Mouse (Mus musculus): ENCODE measurements around the gene Prim1.

Gene Prim1

GRCm38 (mm10) chr10:128015068-128015934, at the start of gene Prim1:
Gene Prim1, plus strand, starts transcription at chr10:128015168.
- DNase-seq (ENCODE audit: low spot score): peak; percentile 76

DNA sequence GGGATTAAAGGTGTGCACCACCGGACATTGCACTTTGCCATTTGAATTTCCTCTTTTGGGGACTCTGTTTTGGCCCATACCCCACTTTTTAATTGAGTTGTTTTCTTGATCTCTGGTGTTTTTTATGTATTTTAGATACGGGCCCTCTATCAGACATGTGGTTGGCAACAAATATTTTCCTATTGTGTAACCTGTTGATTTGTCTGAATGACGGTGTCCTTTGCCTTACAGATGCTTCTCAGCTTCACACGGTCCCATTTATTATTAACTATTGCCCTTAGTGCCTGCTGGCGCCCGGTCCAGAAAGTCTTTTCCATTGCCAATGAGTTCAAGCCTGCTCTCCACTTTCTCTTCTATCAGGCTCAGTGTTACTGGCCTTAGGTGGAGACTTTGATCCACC, 48.5 kb upstream of the Prim1 start:
- no peak for DNase-seq (ENCODE audit: low spot score)

- DNase-seq (ENCODE audit: low spot score): no peak
Observed at GRCm38 (mm10) chr10:127969820-127970219, 45.1 kb upstream of the Prim1 start.

GRCm38 (mm10) chr10:127970359-127970831, 44.6 kb upstream of the Prim1 start:
- DNase-seq (ENCODE audit: low spot score): no peak

DNA sequence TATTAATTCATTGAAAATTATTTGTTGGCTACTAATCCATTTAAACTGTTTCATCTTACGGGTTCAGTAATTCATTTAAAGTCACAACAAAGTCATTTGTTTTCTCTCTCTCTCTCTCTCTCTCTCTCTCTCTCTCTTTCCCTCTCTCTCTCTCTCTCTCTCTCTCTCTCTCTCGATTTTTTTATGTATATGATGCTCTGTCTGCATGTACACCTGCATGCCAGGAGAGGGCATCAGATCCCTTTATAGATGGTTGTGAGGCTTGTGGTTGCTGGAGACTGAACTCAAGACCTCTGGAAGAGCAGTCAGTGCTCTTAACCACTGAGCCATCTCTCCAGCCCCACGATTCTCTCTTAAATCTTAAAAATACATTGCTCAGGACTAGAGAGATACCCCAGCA, 43.8 kb upstream of the Prim1 start:
- no peak for DNase-seq (ENCODE audit: low spot score)

- DNase-seq (ENCODE audit: low spot score): no peak
Observed at GRCm38 (mm10) chr10:127974062-127974461, 40.9 kb upstream of the Prim1 start.

GRCm38 (mm10) chr10:127975503-127975902, 39.5 kb upstream of the Prim1 start:
- no peak for DNase-seq (ENCODE audit: low spot score)

DNA sequence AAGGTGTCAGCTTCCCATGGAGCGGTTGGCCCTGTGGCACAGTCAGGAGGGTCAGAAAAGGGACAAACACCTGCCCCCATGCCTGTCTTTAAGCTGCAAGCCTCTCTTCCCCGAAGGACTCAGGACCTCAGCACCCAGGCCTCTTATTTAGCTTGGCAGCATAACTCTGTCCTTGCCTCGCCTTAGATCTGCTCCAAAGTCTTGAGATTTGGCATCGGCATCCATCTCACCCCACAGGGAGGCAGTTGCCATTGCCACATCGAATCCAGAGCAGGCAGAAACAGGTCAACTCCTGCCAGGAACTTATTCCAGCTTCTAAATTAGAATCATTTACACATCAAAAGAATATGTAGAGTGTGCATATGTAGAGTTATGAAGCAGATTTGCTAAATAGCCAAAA, 30.3 kb upstream of the Prim1 start:
- no peak for DNase-seq (ENCODE audit: low spot score)

GRCm38 (mm10) chr10:127985601-127986000, 29.4 kb upstream of the Prim1 start:
- DNase-seq (ENCODE audit: low spot score): no peak

DNA sequence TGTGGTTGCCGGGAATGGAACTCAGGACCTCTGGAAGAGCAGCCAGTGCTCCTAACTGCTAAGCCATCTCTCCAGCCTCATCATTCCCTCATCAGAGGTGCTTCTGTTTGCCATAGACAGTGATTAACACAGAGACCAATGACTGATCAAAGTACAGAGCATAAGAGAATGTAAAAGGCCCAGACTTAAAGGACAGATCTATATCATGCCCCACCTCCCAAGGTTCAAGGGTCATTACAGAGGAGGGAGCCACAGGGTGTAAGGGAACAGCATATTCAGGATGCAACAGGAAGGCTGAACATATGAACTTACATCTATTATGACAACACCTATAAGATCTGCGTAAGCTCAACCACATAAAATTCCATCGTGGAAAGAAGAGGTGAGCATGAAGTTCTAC, 18.3 kb upstream of the Prim1 start:
- DNase-seq (ENCODE audit: low spot score): no peak

DNA sequence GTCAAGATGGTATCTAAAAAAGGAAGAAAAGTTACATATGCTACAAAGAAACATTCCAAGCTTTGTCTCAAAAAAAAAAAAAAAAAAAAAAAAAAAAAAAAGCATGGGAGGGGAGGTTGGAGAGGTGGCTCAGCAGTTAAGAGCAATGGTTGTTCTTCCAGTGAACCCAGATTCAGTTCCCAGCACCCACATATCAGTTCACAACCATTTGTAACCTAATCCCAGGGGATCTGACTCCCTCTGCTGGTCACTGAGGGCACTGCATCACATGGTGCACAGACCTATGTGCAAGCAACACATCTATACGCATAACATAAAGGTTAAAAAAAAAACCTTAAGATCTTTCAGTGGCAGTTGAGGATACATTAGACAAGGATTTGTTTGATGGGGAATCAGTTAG, 16.7 kb upstream of the Prim1 start:
- no peak for DNase-seq (ENCODE audit: low spot score)

- DNase-seq (ENCODE audit: low spot score): no peak
Observed at GRCm38 (mm10) chr10:128003281-128003801, 11.6 kb upstream of the Prim1 start.

- DNase-seq (ENCODE audit: low spot score): no peak
Observed at GRCm38 (mm10) chr10:128004918-128005317, 10.1 kb upstream of the Prim1 start.

- no peak for DNase-seq (ENCODE audit: low spot score)
Observed at GRCm38 (mm10) chr10:128005479-128005878, 9.5 kb upstream of the Prim1 start.

DNA sequence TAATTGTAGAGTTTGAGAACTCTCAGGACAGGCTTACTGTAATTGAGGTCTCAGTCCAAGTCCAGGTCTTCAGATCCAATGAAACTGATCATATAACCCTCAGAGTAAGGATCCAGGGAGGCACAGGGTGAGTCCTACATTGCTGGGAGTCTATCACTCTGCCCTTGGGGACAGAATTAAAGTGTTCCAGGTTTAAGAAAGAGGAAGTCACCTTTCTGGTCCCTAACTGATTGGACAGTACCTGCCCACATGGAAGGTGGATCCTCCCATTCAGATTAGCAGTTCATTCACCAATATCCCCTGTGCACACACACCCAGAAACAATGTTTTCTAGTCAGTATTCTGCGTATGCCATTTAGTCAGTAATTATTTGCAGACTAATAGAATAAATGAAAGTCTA, 7.5 kb upstream of the Prim1 start, which contains the start of gene Hsd17b6:
Hsd17b6 (minus strand) TSS at position 166 of the 400 bp plus-strand sequence.
- DNase-seq (ENCODE audit: low spot score): no peak

- DNase-seq (ENCODE audit: low spot score): peak; percentile 80
Observed at GRCm38 (mm10) chr10:128008207-128008889, 6.6 kb upstream of the Prim1 start.

GRCm38 (mm10) chr10:128009735-128010134, 5.2 kb upstream of the Prim1 start:
- DNase-seq (ENCODE audit: low spot score): no peak

DNA sequence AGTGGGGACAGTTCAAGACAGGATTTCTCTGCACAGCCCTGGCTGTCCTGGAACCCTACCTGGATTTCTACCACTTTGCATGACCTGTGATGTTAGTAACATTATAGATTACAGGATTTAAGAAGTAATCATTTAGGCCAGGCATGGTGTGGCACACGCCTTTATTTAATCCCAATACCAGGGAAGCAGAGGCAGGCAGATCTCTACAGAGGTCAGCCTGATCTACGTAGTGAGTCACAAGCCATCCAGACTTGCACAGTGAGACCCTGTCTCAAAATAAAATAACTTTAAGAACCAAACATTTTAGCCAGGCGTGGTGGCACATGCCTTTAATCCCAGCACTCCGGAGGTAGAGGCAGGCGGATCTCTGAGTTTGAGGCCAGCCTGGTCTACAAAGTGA, 7.2 kb downstream of the Prim1 start:
- no peak for DNase-seq (ENCODE audit: low spot score)

DNA sequence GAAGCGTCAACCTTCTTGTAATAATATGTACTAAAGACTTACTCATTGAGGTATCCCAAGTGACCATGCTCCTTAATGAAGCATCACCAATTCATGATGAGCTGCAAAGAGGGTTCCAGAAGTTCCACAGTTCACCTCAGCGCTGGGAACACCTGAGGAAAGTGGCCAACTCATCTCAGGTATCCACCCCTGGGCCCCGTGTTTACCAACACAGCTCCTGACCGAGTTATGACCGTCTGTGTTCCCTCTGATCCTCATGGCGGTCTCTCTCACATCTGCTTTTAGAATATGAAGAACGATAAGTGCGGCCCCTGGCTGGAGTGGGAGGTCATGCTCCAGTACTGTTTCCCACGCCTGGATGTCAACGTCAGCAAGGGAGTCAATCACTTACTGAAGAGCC, 8.5 kb downstream of the Prim1 start:
- DNase-seq (ENCODE audit: low spot score): no peak

GRCm38 (mm10) chr10:128029931-128030330, 15.0 kb downstream of the Prim1 start:
- DNase-seq (ENCODE audit: low spot score): no peak

GRCm38 (mm10) chr10:128030860-128031259, 15.9 kb downstream of the Prim1 start:
- DNase-seq (ENCODE audit: low spot score): no peak

- peak; percentile 33 for DNase-seq (ENCODE audit: low spot score)
Observed at GRCm38 (mm10) chr10:128036746-128037425, 21.9 kb downstream of the Prim1 start.
